Mouse (Mus musculus): Measurements from ENCODE around the gene Igfals. TPM values are rescaled to one million over a fixed set of nuclear protein-coding genes. Genes with fewer than 3 reads are reported as not detected.

Gene Igfals
- total and polyA plus RNA-seq, 2 experiments from 2014 or later = 0.18 to 0.52 TPM

DNA sequence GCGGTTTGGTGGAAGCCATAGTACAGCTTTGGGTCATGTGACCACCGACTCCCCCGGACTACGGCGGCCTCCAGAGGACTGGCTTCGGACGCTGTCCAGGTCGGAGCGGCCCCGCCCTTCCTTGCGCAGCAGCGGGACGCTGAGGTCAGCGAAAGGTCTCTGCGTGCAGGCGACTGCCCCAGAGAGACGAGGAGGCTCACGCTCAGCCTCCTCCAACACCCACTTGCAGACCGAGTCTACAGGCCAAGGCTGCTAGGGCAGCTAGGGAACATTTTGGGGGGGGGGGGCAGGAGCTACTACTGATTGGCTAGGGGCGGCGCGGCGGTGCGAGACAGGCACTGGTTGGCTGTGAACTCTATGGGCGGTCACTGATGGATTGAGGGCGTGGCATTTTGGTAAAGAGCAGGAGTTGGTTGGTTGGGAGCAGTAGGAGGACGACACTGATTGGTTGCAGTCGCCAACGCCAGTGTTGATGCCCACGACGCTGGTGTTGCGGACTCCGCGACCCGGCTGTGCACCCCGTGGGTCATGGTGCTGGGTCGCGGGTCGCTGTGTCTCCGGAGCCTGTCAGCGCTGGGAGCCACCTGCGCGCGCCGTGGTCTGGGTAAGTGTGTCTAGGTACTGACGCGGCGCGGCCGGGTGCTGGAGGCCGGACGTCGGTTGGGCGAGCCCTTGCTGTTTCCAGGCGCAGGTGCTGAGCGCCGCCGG lies 15.6 kb upstream of the Igfals start, which contains the start of gene Fahd1:
Fahd1 (minus strand) TSS at position 300 of the 708 bp plus-strand sequence.
- WGBS = under 1% methylated on average over 58 of the region's 58 CpGs
- no peak for TF ChIP-seq CTCF (IDR thresholded peaks at IDR 0.05; ENCODE audit: low read depth)
- H3K9ac ChIP-seq (replicated peaks; ENCODE audit: low read length) = peak within 1 kb of the TSS; percentile 63

DNA sequence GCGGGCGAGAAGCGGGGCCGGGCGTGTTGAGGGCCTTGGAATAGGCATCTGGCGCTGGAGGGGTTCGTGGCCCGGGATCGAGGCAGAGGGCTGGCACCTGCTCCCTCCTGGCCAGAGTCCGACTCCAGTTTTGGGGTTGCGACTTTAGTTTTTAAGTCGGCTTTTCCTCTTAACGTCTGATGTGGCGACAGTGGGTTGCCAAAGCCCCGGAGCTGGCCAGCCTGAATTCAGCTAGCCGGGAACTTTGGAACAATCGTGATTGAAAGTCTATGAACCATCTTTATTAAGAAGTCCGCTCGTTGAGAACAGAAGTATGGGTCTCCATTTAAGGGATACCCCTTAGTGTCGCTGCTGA lies 15.0 kb upstream of the Igfals start:
- Histone ChIP-seq H3K9ac (replicated peaks; ENCODE audit: low read length) (peak overlapping the region; percentile 63), H3K4me1 (ENCODE audit: insufficient read depth, low read length) (peaks cover 14% of the 10 kb centered on the region), H3K36me3 (ENCODE audit: insufficient read depth, low read length) (peaks cover 8% of the 10 kb centered on the region), H3K27ac (peak overlapping the region; percentile 90), H3K4me3 (ENCODE audit: low read length) (peak overlapping the region; percentile 85), H3K9me3 (ENCODE audit: low read length) (no peaks in the 10 kb centered on the region), H3K4me2 (ENCODE audit: low read depth, low read length) (peak overlapping the region; percentile 82), H3K27me3 (ENCODE audit: insufficient read depth, low read length) (no peaks in the 10 kb centered on the region)
- DNase-seq (ENCODE audit: low spot score) (no peak), ATAC-seq (no peak)
- WGBS = under 1% methylated on average over 20 of the region's 20 CpGs
- no peak; the same call in 1 of the 2 replicates for TF ChIP-seq CTCF (IDR thresholded peaks at IDR 0.05; ENCODE audit: low read depth)

More for the DNA sequence above, 15.6 kb upstream of the Igfals start, which contains the start of gene Fahd1:
- peak within 1 kb of the TSS; percentile 85 for H3K4me3 ChIP-seq (ENCODE audit: low read length)
- H3K4me1 ChIP-seq (ENCODE audit: insufficient read depth, low read length) = peaks cover 14% of the 10 kb centered on the region
- no peaks in the 10 kb centered on the region for H3K9me3 ChIP-seq (ENCODE audit: low read length)
- peaks cover 7% of the 10 kb centered on the region for H3K36me3 ChIP-seq (ENCODE audit: insufficient read depth, low read length)
- ATAC-seq (peak; percentile 99), DNase-seq (ENCODE audit: low spot score) (peak; percentile 98)
- H3K4me2 ChIP-seq (ENCODE audit: low read depth, low read length) = peak within 1 kb of the TSS; percentile 82
- H3K27ac ChIP-seq = peak within 1 kb of the TSS; percentile 90
- no peaks in the 10 kb centered on the region for H3K27me3 ChIP-seq (ENCODE audit: insufficient read depth, low read length)

DNA sequence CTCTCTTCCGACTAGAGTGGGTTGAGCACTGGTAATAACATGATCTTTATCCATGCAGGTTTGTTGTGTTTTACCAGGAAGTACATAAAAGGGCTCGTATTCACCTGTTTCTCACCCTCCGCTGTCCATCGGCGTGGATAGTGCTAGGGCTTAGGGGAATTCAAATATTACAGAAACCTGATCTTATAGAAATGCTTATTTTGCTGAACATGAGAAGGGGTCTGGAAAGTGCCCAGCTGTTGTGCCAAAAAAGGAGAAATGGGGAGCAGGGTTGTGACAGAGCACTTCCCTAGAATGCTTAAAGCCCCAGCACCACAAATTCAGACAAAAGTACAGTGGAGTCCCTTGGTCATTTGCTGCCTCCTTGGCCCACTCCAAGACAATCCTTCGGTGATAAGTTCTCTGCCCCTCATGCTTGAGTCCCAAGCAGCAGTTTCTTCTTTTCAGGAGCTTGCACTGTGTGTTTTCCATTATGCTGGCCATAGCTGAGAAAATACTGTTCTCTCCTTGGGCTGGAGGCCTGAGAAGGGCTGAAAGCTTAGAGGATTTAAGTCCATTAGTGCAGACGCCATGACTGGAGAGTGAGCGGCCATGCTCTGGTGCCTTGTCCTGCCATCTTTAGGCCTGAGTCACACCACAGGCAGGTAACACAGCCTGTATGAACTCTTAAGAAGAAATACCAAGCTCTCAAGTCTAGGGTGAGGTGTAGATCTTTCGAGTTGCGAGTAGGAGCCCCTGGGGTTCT lies 14.2 kb upstream of the Igfals start:
- WGBS = 83% methylated on average over 10 of the region's 10 CpGs
- H3K36me3 ChIP-seq (ENCODE audit: insufficient read depth, low read length) = peaks cover 11% of the 10 kb centered on the region
- peaks cover 14% of the 10 kb centered on the region for H3K4me1 ChIP-seq (ENCODE audit: insufficient read depth, low read length)
- no peaks in the 10 kb centered on the region for H3K27me3 ChIP-seq (ENCODE audit: insufficient read depth, low read length)
- DNase-seq (ENCODE audit: low spot score) = no peak
- peak overlapping the region; percentile 85 for H3K4me3 ChIP-seq (ENCODE audit: low read length)
- H3K27ac ChIP-seq = no peak overlapping the region
- no peak for TF ChIP-seq CTCF (IDR thresholded peaks at IDR 0.05; ENCODE audit: low read depth)
- no peaks in the 10 kb centered on the region for H3K9me3 ChIP-seq (ENCODE audit: low read length)
- peak overlapping the region; percentile 82 for H3K4me2 ChIP-seq (ENCODE audit: low read depth, low read length)
- peak overlapping the region; percentile 63 for H3K9ac ChIP-seq (replicated peaks; ENCODE audit: low read length)
- ATAC-seq = no peak

DNA sequence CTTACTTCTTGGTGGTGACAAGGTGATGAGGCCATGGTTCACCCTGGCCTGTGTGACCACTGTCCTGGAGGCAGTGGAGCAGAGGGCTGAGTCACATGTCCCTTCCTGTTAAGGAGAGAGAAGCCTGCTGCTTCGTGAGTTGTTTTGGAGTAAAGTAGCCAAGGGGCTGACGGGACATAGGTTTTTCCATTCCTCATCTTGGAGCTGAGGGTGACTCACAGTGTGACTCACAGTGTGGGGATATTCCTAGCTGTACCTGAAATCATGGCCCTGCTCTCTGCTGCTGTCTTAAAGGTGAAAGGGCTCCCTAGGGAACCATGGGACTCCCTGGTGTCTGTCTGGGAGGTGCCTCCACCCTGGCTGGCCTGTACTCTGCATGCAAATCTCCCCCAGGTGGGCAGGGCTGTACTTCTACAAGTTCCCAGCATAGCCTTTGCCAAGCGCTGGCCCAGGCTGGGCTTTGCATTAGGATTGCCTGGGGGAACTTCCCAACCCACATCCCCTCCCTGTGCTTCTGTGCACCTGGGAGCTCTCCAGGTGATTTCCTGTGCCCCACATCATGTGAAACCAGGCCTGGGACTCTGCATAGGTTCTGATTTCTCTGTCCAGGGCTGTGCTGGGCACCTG lies 9.8 kb upstream of the Igfals start:
- DNase-seq (ENCODE audit: low spot score) (no peak), ATAC-seq (no peak)
- H3K4me1 ChIP-seq (ENCODE audit: insufficient read depth, low read length) = peaks cover 3% of the 10 kb centered on the region; the same call in 1 of the 2 replicates
- no peak overlapping the region for H3K4me2 ChIP-seq (ENCODE audit: low read depth, low read length)
- peaks cover 20% of the 10 kb centered on the region for H3K36me3 ChIP-seq (ENCODE audit: insufficient read depth, low read length)
- H3K4me3 ChIP-seq (ENCODE audit: low read length) = no peak overlapping the region
- no peak for TF ChIP-seq CTCF (IDR thresholded peaks at IDR 0.05; ENCODE audit: low read depth)
- no peaks in the 10 kb centered on the region for H3K27me3 ChIP-seq (ENCODE audit: insufficient read depth, low read length)
- no peaks in the 10 kb centered on the region for H3K9me3 ChIP-seq (ENCODE audit: low read length)
- H3K9ac ChIP-seq (replicated peaks; ENCODE audit: low read length) = no peak overlapping the region
- 81% methylated on average over 3 of the region's 3 CpGs for WGBS
- H3K27ac ChIP-seq = no peak overlapping the region

DNA sequence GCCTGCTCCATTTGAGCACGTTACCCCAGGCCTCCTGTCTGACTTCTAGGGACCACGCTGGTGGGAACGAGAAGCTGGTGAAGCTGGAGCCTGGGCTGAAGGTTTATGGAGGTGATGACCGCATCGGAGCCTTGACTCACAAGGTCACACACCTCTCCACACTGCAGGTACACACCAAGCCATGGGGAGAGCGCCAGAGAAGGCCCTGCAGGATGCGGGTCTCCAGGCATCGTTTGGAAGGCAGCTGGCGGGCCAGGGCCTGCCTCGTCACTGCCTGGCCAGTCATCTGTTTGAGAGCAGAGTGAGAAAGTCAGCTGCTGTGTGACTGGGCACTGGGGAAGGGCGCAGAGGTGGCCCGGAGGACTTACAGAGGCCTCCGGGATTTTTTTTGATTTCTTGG lies 9.2 kb upstream of the Igfals start:
- Histone ChIP-seq H3K9me3 (ENCODE audit: low read length) (no peaks in the 10 kb centered on the region), H3K4me2 (ENCODE audit: low read depth, low read length) (no peak overlapping the region), H3K27me3 (ENCODE audit: insufficient read depth, low read length) (no peaks in the 10 kb centered on the region), H3K4me1 (ENCODE audit: insufficient read depth, low read length) (no peaks in the 10 kb centered on the region; the same call in 1 of the 2 replicates), H3K4me3 (ENCODE audit: low read length) (no peak overlapping the region), H3K9ac (replicated peaks; ENCODE audit: low read length) (no peak overlapping the region), H3K36me3 (ENCODE audit: insufficient read depth, low read length) (peaks cover 27% of the 10 kb centered on the region), H3K27ac (no peak overlapping the region)
- DNase-seq (ENCODE audit: low spot score) (no peak), ATAC-seq (no peak)
- 90% methylated on average over 13 of the region's 13 CpGs for WGBS
- TF ChIP-seq CTCF (IDR thresholded peaks at IDR 0.05; ENCODE audit: low read depth) = no peak

DNA sequence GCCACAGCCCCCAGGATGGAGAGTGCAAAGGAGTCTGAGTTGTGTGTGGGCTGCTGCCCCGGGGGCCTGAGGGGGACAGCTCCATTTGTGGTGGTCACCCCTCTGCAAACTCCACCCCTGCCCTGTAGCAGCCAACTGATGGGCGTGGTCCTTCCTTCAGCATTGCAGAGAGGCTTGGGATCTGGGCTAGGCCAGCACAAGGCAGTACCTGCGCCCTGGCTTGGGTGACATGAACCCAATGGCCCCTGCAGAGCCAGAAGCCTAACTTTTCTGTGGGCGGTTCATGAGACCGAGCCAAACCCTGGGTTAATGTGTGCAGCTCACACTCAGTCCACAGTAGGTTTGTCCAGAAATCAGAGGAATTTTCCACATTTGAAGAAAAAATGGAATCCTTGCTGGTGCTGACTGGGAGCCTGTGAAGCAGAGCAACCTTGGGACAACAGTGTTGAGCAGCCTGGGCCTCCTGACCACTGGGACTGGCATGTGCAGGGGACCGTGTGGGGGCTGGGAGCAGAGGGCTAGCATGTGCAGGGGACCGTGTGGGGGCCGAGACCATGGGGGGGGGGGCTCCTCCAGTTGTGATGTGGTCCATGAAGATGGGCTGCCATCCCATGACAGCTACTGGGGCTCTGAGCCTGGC lies 7.8 kb upstream of the Igfals start:
- 79% methylated on average over 8 of the region's 8 CpGs for WGBS
- Histone ChIP-seq H3K4me2 (ENCODE audit: low read depth, low read length) (no peak overlapping the region), H3K36me3 (ENCODE audit: insufficient read depth, low read length) (peaks cover 34% of the 10 kb centered on the region), H3K27me3 (ENCODE audit: insufficient read depth, low read length) (no peaks in the 10 kb centered on the region), H3K9ac (replicated peaks; ENCODE audit: low read length) (no peak overlapping the region), H3K4me1 (ENCODE audit: insufficient read depth, low read length) (no peaks in the 10 kb centered on the region), H3K27ac (no peak overlapping the region), H3K4me3 (ENCODE audit: low read length) (no peak overlapping the region), H3K9me3 (ENCODE audit: low read length) (no peaks in the 10 kb centered on the region)
- no peak for TF ChIP-seq CTCF (IDR thresholded peaks at IDR 0.05; ENCODE audit: low read depth)
- no peak for ATAC-seq
- DNase-seq (ENCODE audit: low spot score) = no peak
